Mouse (Mus musculus): ENCODE data around the gene Akr1c20. TPM values are rescaled to one million over a fixed set of nuclear protein-coding genes. Genes with fewer than 3 reads are reported as not detected.

The Akr1c20 gene
- 10.9 TPM for polyA plus RNA-seq (2014; fragmentation: Illumina TruSeq; extraction: RNeasy Lipid Tissue Mini Kit (QIAGEN cat#74804); ENCODE audit: low read depth, low replicate concordance)

GRCm38 (mm10) chr13:4523201-4523838 lies at the start of gene Akr1c20:
Akr1c20 (minus strand) TSS chr13:4523345.

Other genes with a start within 250 kb of the Akr1c20 start
- 21.1 TPM for gene Akr1c12, start 243.9 kb downstream of the Akr1c20 start, polyA plus RNA-seq (2014; fragmentation: Illumina TruSeq; extraction: RNeasy Lipid Tissue Mini Kit (QIAGEN cat#74804); ENCODE audit: low read depth, low replicate concordance)
- gene Akr1c6, start 89.0 kb downstream of the Akr1c20 start, polyA plus RNA-seq (2014; fragmentation: Illumina TruSeq; extraction: RNeasy Lipid Tissue Mini Kit (QIAGEN cat#74804); ENCODE audit: low read depth, low replicate concordance), result 2.0 TPM
- gene Akr1c21, start 50.7 kb upstream of the Akr1c20 start, polyA plus RNA-seq (2014; fragmentation: Illumina TruSeq; extraction: RNeasy Lipid Tissue Mini Kit (QIAGEN cat#74804); ENCODE audit: low read depth, low replicate concordance), result 3,787 TPM
- gene Akr1e1, start 85.8 kb upstream of the Akr1c20 start, polyA plus RNA-seq (2014; fragmentation: Illumina TruSeq; extraction: RNeasy Lipid Tissue Mini Kit (QIAGEN cat#74804); ENCODE audit: low read depth, low replicate concordance), result 89.1 TPM